Mouse (Mus musculus) MEL (cell line): ENCODE data around the gene Napsa. TPM values are rescaled to one million over a fixed set of nuclear protein-coding genes. Genes with fewer than 3 reads are reported as not detected.

Experiments used
- DNase-seq: peaks from one replicate; pipeline ENCODE4 v3.0.0; 2011; ENCODE audit warnings: low read depth, low spot score
- H3K27ac ChIP-seq: 2 replicates; pipeline ENCODE4 v1.5.1; 2012; ENCODE audit warnings: low read depth, mild to moderate bottlenecking, control low read depth, low read length, moderate library complexity; ENCODE audit not compliant: control insufficient read depth
- H3K27me3 ChIP-seq, 2 experiments: fragments of 150-350 bp in 1 of 2; sonication (generic) in 1 of 2; 2 replicates each; pipeline ENCODE4 v1.6.1; 2012; ENCODE audit warnings: low read length in 2 of 2, mild to moderate bottlenecking in 2 of 2, improper control_type of control experiment in 1 of 2, moderate library complexity in 1 of 2; ENCODE audit not compliant: insufficient read depth in 2 of 2, control insufficient read depth in 1 of 2
- H3K36me3 ChIP-seq, 2 experiments: 2 replicates each; pipeline ENCODE4 v1.6.1; 2012 to 2014; ENCODE audit warnings: low read length in 2 of 2, improper control_type of control experiment in 1 of 2, inconsistent platforms in 1 of 2, mild to moderate bottlenecking in 1 of 2; ENCODE audit not compliant: insufficient read depth in 2 of 2, control insufficient read depth in 1 of 2
- H3K4me1 ChIP-seq, 2 experiments: fragments of 150-350 bp in 1 of 2; sonication (generic) in 1 of 2; 2 replicates each; pipeline ENCODE4 v1.6.1; 2012; ENCODE audit warnings: low read length in 2 of 2, improper control_type of control experiment in 1 of 2, mild to moderate bottlenecking in 1 of 2; ENCODE audit not compliant: insufficient read depth in 2 of 2, control insufficient read depth in 1 of 2
- H3K4me3 ChIP-seq, 2 experiments: fragments of 150-350 bp in 1 of 2; sonication (generic) in 1 of 2; 2 replicates each; pipeline ENCODE4 v1.5.1; 2012; ENCODE audit warnings: low read depth in 2 of 2, low read length in 2 of 2, mild to moderate bottlenecking in 2 of 2, moderate library complexity in 2 of 2, control low read depth in 1 of 2, improper control_type of control experiment in 1 of 2; ENCODE audit not compliant: control insufficient read depth in 1 of 2, insufficient read depth in 1 of 2
- H3K79me2 ChIP-seq: 2 replicates; pipeline ENCODE4 v1.6.1; 2012; ENCODE audit warnings: mild to moderate bottlenecking, low read length, moderate library complexity; ENCODE audit not compliant: control insufficient read depth, poor library complexity, insufficient read depth
- H3K9ac ChIP-seq: 2 replicates; pipeline ENCODE4 v1.6.1; 2012; ENCODE audit warnings: low read depth, mild to moderate bottlenecking, control low read depth, low read length, moderate library complexity; ENCODE audit not compliant: control insufficient read depth, poor library complexity, severe bottlenecking
- H3K9me3 ChIP-seq: fragments of 150-350 bp; sonication (generic); replicated peaks from 2 replicates; pipeline ENCODE4 v1.6.1; 2012; ENCODE audit warnings: mild to moderate bottlenecking, low read length, improper control_type of control experiment, moderate library complexity; ENCODE audit not compliant: insufficient read depth
- CHD2 ChIP-seq: IDR thresholded peaks from 2 replicates; pipeline ENCODE4 v1.6.1; 2011; ENCODE audit warnings: low read length, improper control_type of control experiment
- ELF1 ChIP-seq: IDR thresholded peaks from 2 replicates; pipeline ENCODE4 v1.6.1; 2014; ENCODE audit warnings: low read depth, mild to moderate bottlenecking, inconsistent platforms, low read length, improper control_type of control experiment, moderate library complexity
- EP300 ChIP-seq, 2 experiments: IDR thresholded peaks; 2 replicates each; pipeline ENCODE4 v1.6.1; 2011; ENCODE audit warnings: improper control_type of control experiment in 2 of 2, low read length in 2 of 2, low read depth in 1 of 2, mild to moderate bottlenecking in 1 of 2
- ETS1 ChIP-seq: IDR thresholded peaks from 2 replicates; pipeline ENCODE4 v1.6.1; 2012; ENCODE audit warnings: low read depth, mild to moderate bottlenecking, inconsistent platforms, low read length, improper control_type of control experiment, moderate library complexity
- GABPA ChIP-seq: IDR thresholded peaks from 2 replicates; pipeline ENCODE4 v1.6.1; 2012; ENCODE audit warnings: low read depth, mild to moderate bottlenecking, inconsistent platforms, low read length, improper control_type of control experiment, moderate library complexity
- GATA1 ChIP-seq: IDR thresholded peaks from 2 replicates; pipeline ENCODE4 v1.6.1; 2011; ENCODE audit warnings: low read depth, low read length, improper control_type of control experiment
- JUND ChIP-seq: IDR thresholded peaks from 2 replicates; pipeline ENCODE4 v1.6.1; 2011; ENCODE audit warnings: low read depth, mild to moderate bottlenecking, improper control_type of control experiment, low read length
- KAT2A ChIP-seq: conservative IDR thresholded peaks from 2 replicates; pipeline ENCODE4 v1.6.1; 2012; ENCODE audit warnings: low read depth, low read length, improper control_type of control experiment, inconsistent platforms
- MAZ ChIP-seq: IDR thresholded peaks from 2 replicates; pipeline ENCODE4 v1.6.1; 2012; ENCODE audit warnings: low read depth, mild to moderate bottlenecking, inconsistent platforms, low read length, improper control_type of control experiment
- MXI1 ChIP-seq: IDR thresholded peaks from 2 replicates; pipeline ENCODE4 v1.6.1; 2011; ENCODE audit warnings: mild to moderate bottlenecking, low read depth, low read length, improper control_type of control experiment
- MYB ChIP-seq: IDR thresholded peaks from 2 replicates; pipeline ENCODE4 v1.6.1; 2011; ENCODE audit warnings: mild to moderate bottlenecking, low read depth, low read length, improper control_type of control experiment
- MYC ChIP-seq: IDR thresholded peaks from 2 replicates; pipeline ENCODE4 v1.6.1; 2011; ENCODE audit warnings: low read depth, mild to moderate bottlenecking, low read length, improper control_type of control experiment, moderate library complexity
- NELFE ChIP-seq: IDR thresholded peaks from 2 replicates; pipeline ENCODE4 v1.6.1; 2011; ENCODE audit warnings: low read depth, low read length, improper control_type of control experiment
- NRF1 ChIP-seq: IDR thresholded peaks from 2 replicates; pipeline ENCODE4 v1.6.1; 2014; ENCODE audit warnings: low read depth, mild to moderate bottlenecking, inconsistent platforms, low read length, improper control_type of control experiment, moderate library complexity; ENCODE audit not compliant: poor library complexity, insufficient read depth, severe bottlenecking
- POLR2A ChIP-seq, 2 experiments: IDR thresholded peaks; 2 replicates each; pipeline ENCODE4 v1.6.1; 2011 to 2012; ENCODE audit warnings: low read length in 2 of 2, mild to moderate bottlenecking in 2 of 2, control low read depth in 1 of 2, improper control_type of control experiment in 1 of 2, low read depth in 1 of 2, moderate library complexity in 1 of 2; ENCODE audit not compliant: control insufficient read depth in 1 of 2, insufficient read depth in 1 of 2, poor library complexity in 1 of 2
- POLR2AphosphoS2 ChIP-seq: IDR thresholded peaks from 2 replicates; pipeline ENCODE4 v1.6.1; 2011; ENCODE audit warnings: low read length, improper control_type of control experiment
- SIN3A ChIP-seq: IDR thresholded peaks from 2 replicates; pipeline ENCODE4 v1.6.1; 2012; ENCODE audit warnings: low read length, improper control_type of control experiment, inconsistent platforms
- UBTF ChIP-seq: IDR thresholded peaks from 2 replicates; pipeline ENCODE4 v1.6.1; 2012; ENCODE audit warnings: low read depth, mild to moderate bottlenecking, inconsistent platforms, low read length, improper control_type of control experiment, moderate library complexity, borderline replicate concordance; ENCODE audit not compliant: insufficient read depth
- USF1 ChIP-seq: IDR thresholded peaks from 2 replicates; pipeline ENCODE4 v1.6.1; 2014; ENCODE audit warnings: low read depth, mild to moderate bottlenecking, inconsistent platforms, low read length, improper control_type of control experiment, moderate library complexity
- USF2 ChIP-seq, 2 experiments: IDR thresholded peaks; 2 replicates each; pipeline ENCODE4 v1.6.1; 2011 to 2012; ENCODE audit warnings: improper control_type of control experiment in 2 of 2, low read length in 2 of 2, borderline replicate concordance in 1 of 2, inconsistent platforms in 1 of 2, low read depth in 1 of 2, mild to moderate bottlenecking in 1 of 2; ENCODE audit not compliant: insufficient read depth in 1 of 2
- ZKSCAN1 ChIP-seq: IDR thresholded peaks from 2 replicates; pipeline ENCODE4 v1.6.1; 2012; ENCODE audit warnings: low read depth, mild to moderate bottlenecking, inconsistent platforms, low read length, improper control_type of control experiment, moderate library complexity
- ZMIZ1 ChIP-seq: IDR thresholded peaks from 2 replicates; pipeline ENCODE4 v1.6.1; 2012; ENCODE audit warnings: low read depth, mild to moderate bottlenecking, inconsistent platforms, low read length, improper control_type of control experiment, moderate library complexity
- polyA plus RNA-seq, 2 experiments: library from polyadenylated mRNA; stranded (reverse) in 1 of 2; unstranded in 1 of 2; fragments of >175 nt in 1 of 2; fragments of >200 nt in 1 of 2; gene quantifications; 2 replicates each; pipeline versions ENCODE4 v1.2.1 to v1.2.4; 2012; ENCODE audit warnings: low replicate concordance in 2 of 2, low read depth in 1 of 2; ENCODE audit not compliant: insufficient read length in 2 of 2, insufficient read depth in 1 of 2, missing spikeins in 1 of 2
- total RNA-seq: library from RNA; depleted of rRNA; stranded (reverse); fragments of 300-350 nt; gene quantifications from 2 replicates; pipeline ENCODE4 v1.2.3, GENCODE M21; 2012

Gene Napsa
- total and polyA plus RNA-seq, 3 experiments: 0.33 TPM; not detected in 2

GRCm38 (mm10) chr7:44605436-44605835 lies 33.3 kb downstream of the Napsa start:
- H3K27me3 ChIP-seq: no peaks in the 10 kb centered on the region
- TF ChIP-seq NELFE (no peak), EP300 (IDR thresholded peaks at IDR 0.05; ENCODE audit: low read depth in 1 of 2, low read length in 2 of 2) (no peak), USF1 (no peak), ZKSCAN1 (no peak), JUND (no peak), GABPA (no peak), USF2 (IDR thresholded peaks at IDR 0.05; ENCODE audit: borderline replicate concordance in 1 of 2, insufficient read depth in 1 of 2, low read depth in 1 of 2, low read length in 2 of 2) (no peak), SIN3A (no peak), NRF1 (no peak), ELF1 (no peak), MYC (no peak), ETS1 (no peak), POLR2A (IDR thresholded peaks at IDR 0.05; ENCODE audit: control insufficient read depth in 1 of 2, insufficient read depth in 1 of 2, low read depth in 1 of 2, low read length in 2 of 2, poor library complexity in 1 of 2) (no peak), GATA1 (no peak), MYB (no peak), UBTF (no peak), CHD2 (no peak), POLR2AphosphoS2 (no peak), ZMIZ1 (no peak), MXI1 (no peak)
- no peak for DNase-seq

GRCm38 (mm10) chr7:44606171-44606901 lies 34.2 kb downstream of the Napsa start:
- Histone ChIP-seq H3K4me3 (no peak overlapping the region), H3K36me3 (no peaks in the 10 kb centered on the region), H3K9me3 (no peaks in the 10 kb centered on the region), H3K4me1 (no peaks in the 10 kb centered on the region), H3K79me2 (no peaks in the 10 kb centered on the region), H3K9ac (no peak overlapping the region), H3K27me3 (no peaks in the 10 kb centered on the region), H3K27ac (no peak overlapping the region)
- TF ChIP-seq CHD2 (no peak), KAT2A (no peak), MAZ (no peak)
- no peak for DNase-seq

More at GRCm38 (mm10) chr7:44605436-44605835, 33.3 kb downstream of the Napsa start:
- Histone ChIP-seq H3K27ac (no peak overlapping the region), H3K4me1 (no peaks in the 10 kb centered on the region), H3K9ac (no peak overlapping the region), H3K36me3 (no peaks in the 10 kb centered on the region), H3K4me3 (no peak overlapping the region), H3K79me2 (no peaks in the 10 kb centered on the region), H3K9me3 (no peaks in the 10 kb centered on the region)
